Mouse (Mus musculus) neural tube, embryonic 12.5 days (tissue): Measurements from ENCODE around the gene Dbndd2. TPM values are rescaled to one million over a fixed set of nuclear protein-coding genes. Genes with fewer than 3 reads are reported as not detected.
A peak's percentile ranks its signal among the peaks of the same experiment; 100 is the strongest.

Source experiments
- ATAC-seq: fragments of 200-750 bp; cut with Nextera tagmentation; 2 replicates; pipeline ENCODE4 v1.8.0; 2017; ENCODE audit warnings: low read depth, mild to moderate bottlenecking, moderate TSS enrichment, moderate library complexity; ENCODE audit not compliant: low FRiP score
- H3K27ac ChIP-seq: fragments of 300-500 bp; sonication (generic); 2 replicates; pipeline ENCODE4 v1.5.1; 2016
- H3K27me3 ChIP-seq: fragments of 300-500 bp; sonication (generic); replicated peaks from 2 replicates; pipeline ENCODE4 v1.6.1; 2016; ENCODE audit warnings: mild to moderate bottlenecking
- H3K36me3 ChIP-seq: fragments of 300-500 bp; sonication (generic); 2 replicates; pipeline ENCODE4 v1.6.1; 2016; ENCODE audit warnings: mild to moderate bottlenecking
- H3K4me1 ChIP-seq: fragments of 300-500 bp; sonication (generic); 2 replicates; pipeline ENCODE4 v1.6.1; 2016
- H3K4me2 ChIP-seq: fragments of 300-500 bp; sonication (generic); replicated peaks from 2 replicates; pipeline ENCODE4 v1.6.1; 2016; ENCODE audit warnings: mild to moderate bottlenecking
- H3K4me3 ChIP-seq: fragments of 300-500 bp; sonication (generic); 2 replicates; pipeline ENCODE4 v1.5.1; 2016
- H3K9ac ChIP-seq: fragments of 300-500 bp; sonication (generic); 2 replicates; pipeline ENCODE4 v1.6.1; 2016; ENCODE audit warnings: mild to moderate bottlenecking
- H3K9me3 ChIP-seq: fragments of 300-500 bp; sonication (generic); 2 replicates; pipeline ENCODE4 v1.6.1; 2016; ENCODE audit warnings: mild to moderate bottlenecking
- WGBS: fragments of 180-500 bp; shearing (Covaris S2); methylation state at CpG from one replicate; pipeline ENCODE4 v1.1.7; 2016; 5-methylcytosine and 5-hydroxymethylcytosine counted together
- polyA plus RNA-seq: library from polyadenylated mRNA; unstranded; fragments of >200 nt; fragmentation: Nextera tagmentation; extraction: Ambion mirVana; gene quantifications from 2 replicates; pipeline ENCODE4 v1.2.1, GENCODE M21; 2016

Gene Dbndd2
- polyA plus RNA-seq, 1 experiment from 2014 or later = 7.0 TPM

DNA sequence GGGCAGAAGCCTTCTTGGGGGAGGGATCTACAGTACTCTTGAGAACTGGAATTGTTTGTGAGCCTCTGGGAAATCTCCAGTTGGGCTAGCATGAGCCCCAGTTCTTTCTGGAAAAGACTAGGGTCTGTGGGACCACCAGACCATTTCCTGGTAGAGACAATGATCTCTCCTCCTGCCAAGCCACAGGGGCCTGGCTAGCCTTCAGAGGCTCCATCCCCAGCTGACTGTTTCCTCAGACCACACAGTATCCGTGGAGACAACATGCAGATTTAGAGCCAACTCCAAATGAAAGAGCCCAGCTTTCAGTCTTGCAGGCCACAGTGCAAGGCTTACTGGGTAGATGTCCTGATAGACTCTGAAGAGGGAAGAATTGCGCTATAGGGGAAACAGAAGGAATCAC lies 8.2 kb downstream of the Dbndd2 start:
- Histone ChIP-seq H3K9ac (no peak overlapping the region), H3K4me3 (no peak overlapping the region), H3K4me1 (peaks cover 7% of the 10 kb centered on the region; the same call in 1 of the 2 replicates), H3K27me3 (no peaks in the 10 kb centered on the region), H3K4me2 (no peak overlapping the region), H3K27ac (no peak overlapping the region), H3K36me3 (peaks cover 7% of the 10 kb centered on the region), H3K9me3 (no peaks in the 10 kb centered on the region)
- no peak for ATAC-seq
- WGBS = 53% methylated on average over 2 of the region's 2 CpGs

DNA sequence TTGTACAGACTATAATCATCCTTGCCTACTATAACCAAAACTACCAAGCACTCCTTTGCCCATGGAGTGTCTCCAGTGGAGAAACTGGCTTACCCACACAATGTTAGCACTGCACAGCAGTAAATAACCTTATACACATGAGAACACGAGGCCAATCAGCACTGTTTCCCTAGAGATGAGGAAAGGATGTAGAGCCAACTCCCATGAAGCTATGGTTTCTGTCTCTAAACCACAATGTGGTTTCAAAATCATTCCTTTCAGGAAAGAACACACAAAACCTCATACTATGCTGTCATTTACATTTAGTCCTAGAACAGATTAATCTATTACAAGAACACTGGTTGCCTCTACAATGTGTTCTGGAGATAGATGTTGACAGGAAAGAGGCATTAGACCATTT lies 10.4 kb downstream of the Dbndd2 start:
- peak overlapping the region; percentile 98 for H3K4me2 ChIP-seq
- ATAC-seq = no peak
- no peaks in the 10 kb centered on the region for H3K27me3 ChIP-seq
- peaks cover 18% of the 10 kb centered on the region for H3K36me3 ChIP-seq
- no peak overlapping the region for H3K9ac ChIP-seq
- H3K27ac ChIP-seq = no peak overlapping the region
- 61% methylated on average over 1 of the region's 1 CpGs for WGBS
- no peak overlapping the region for H3K4me3 ChIP-seq
- H3K4me1 ChIP-seq = peaks cover 7% of the 10 kb centered on the region; the same call in 1 of the 2 replicates
- no peaks in the 10 kb centered on the region for H3K9me3 ChIP-seq

DNA sequence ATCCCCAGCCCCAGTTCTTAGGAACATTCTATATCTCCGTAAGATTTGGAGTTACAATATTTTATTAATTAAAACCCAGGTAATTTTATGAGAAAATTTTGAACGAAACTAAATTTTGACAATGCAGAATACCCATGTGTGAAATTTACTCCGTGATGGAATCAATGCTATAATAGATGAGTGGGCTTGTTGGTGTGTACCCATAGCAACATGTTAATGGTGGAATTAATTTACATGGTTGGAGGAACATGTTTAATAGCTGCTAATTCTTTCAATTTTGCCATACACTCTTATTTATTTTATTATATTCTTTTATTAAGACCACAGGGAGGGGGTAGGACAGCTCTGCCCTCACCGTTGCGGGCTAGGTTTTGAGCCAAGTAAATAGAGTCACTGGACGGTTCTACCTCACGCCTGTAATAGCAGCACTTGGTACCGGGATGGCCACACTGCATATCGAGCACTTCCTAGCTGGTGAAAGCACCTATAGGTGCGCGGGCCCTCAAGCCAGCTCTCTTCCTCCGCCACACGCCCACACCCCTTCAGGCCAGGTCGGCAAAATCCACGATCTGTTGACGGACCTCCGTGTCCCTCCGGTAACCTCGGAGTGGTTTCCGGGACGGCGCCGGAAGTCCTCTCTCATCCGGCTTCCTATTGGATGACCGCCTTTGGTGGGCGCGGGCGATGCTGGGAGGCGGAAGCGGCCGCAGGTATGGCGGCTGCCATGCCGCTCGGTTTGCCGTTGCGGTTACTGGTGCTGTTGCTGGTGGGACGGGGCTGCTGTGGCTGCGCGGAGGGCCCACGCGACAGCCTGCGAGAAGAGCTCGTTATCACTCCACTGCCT lies 11.2 kb downstream of the Dbndd2 start, which contains the start of gene Pigt:
Gene Pigt, plus strand, starts transcription at position 674 of the 844 bp plus-strand sequence.
- ATAC-seq = peak; percentile 96
- Histone ChIP-seq H3K9ac (peak within 1 kb of the TSS; percentile 69), H3K4me2 (peak within 1 kb of the TSS; percentile 98), H3K27ac (no peak within 1 kb of the TSS), H3K4me3 (peak within 1 kb of the TSS; percentile 85), H3K27me3 (no peaks in the 10 kb centered on the region), H3K4me1 (peaks cover 7% of the 10 kb centered on the region; the same call in 1 of the 2 replicates), H3K36me3 (peaks cover 24% of the 10 kb centered on the region), H3K9me3 (no peaks in the 10 kb centered on the region)
- WGBS = 4% methylated on average over 43 of the region's 43 CpGs

- 7% methylated on average over 21 of the region's 21 CpGs for WGBS
- peak overlapping the region; percentile 98 for H3K4me2 ChIP-seq
- no peaks in the 10 kb centered on the region for H3K27me3 ChIP-seq
- H3K9me3 ChIP-seq = no peaks in the 10 kb centered on the region
- H3K9ac ChIP-seq = peak overlapping the region; percentile 69
- no peak overlapping the region for H3K27ac ChIP-seq
- ATAC-seq = peak; percentile 23; the same call in 1 of the 2 replicates
- peaks cover 30% of the 10 kb centered on the region for H3K36me3 ChIP-seq
- peak overlapping the region; percentile 85 for H3K4me3 ChIP-seq
- peaks cover 7% of the 10 kb centered on the region; the same call in 1 of the 2 replicates for H3K4me1 ChIP-seq
Measured at GRCm38 (mm10) chr2:164497691-164498268, 11.9 kb downstream of the Dbndd2 start.

GRCm38 (mm10) chr2:164499317-164499716 lies 13.4 kb downstream of the Dbndd2 start:
- H3K9ac ChIP-seq = no peak overlapping the region
- peaks cover 1% of the 10 kb centered on the region; the same call in 1 of the 2 replicates for H3K9me3 ChIP-seq
- WGBS = 79% methylated on average over 5 of the region's 5 CpGs
- H3K36me3 ChIP-seq = peaks cover 46% of the 10 kb centered on the region
- no peaks in the 10 kb centered on the region for H3K27me3 ChIP-seq
- H3K4me1 ChIP-seq = peaks cover 7% of the 10 kb centered on the region; the same call in 1 of the 2 replicates
- H3K4me3 ChIP-seq = no peak overlapping the region
- H3K4me2 ChIP-seq = no peak overlapping the region
- ATAC-seq = no peak
- H3K27ac ChIP-seq = no peak overlapping the region

GRCm38 (mm10) chr2:164500511-164500910 lies 14.6 kb downstream of the Dbndd2 start:
- Histone ChIP-seq H3K9me3 (peaks cover 8% of the 10 kb centered on the region; the same call in 1 of the 2 replicates), H3K27me3 (no peaks in the 10 kb centered on the region), H3K9ac (no peak overlapping the region), H3K27ac (no peak overlapping the region), H3K4me3 (no peak overlapping the region), H3K4me2 (no peak overlapping the region), H3K36me3 (peaks cover 57% of the 10 kb centered on the region), H3K4me1 (peaks cover 7% of the 10 kb centered on the region; the same call in 1 of the 2 replicates)
- WGBS = 75% methylated on average over 7 of the region's 7 CpGs
- no peak for ATAC-seq

GRCm38 (mm10) chr2:164504919-164505318 lies 19.0 kb downstream of the Dbndd2 start:
- no peaks in the 10 kb centered on the region for H3K27me3 ChIP-seq
- H3K4me2 ChIP-seq = no peak overlapping the region
- peaks cover 66% of the 10 kb centered on the region for H3K36me3 ChIP-seq
- H3K27ac ChIP-seq = no peak overlapping the region
- 94% methylated on average over 3 of the region's 3 CpGs for WGBS
- no peaks in the 10 kb centered on the region for H3K4me1 ChIP-seq
- H3K4me3 ChIP-seq = no peak overlapping the region
- no peak for ATAC-seq
- peaks cover 8% of the 10 kb centered on the region; the same call in 1 of the 2 replicates for H3K9me3 ChIP-seq
- no peak overlapping the region for H3K9ac ChIP-seq

DNA sequence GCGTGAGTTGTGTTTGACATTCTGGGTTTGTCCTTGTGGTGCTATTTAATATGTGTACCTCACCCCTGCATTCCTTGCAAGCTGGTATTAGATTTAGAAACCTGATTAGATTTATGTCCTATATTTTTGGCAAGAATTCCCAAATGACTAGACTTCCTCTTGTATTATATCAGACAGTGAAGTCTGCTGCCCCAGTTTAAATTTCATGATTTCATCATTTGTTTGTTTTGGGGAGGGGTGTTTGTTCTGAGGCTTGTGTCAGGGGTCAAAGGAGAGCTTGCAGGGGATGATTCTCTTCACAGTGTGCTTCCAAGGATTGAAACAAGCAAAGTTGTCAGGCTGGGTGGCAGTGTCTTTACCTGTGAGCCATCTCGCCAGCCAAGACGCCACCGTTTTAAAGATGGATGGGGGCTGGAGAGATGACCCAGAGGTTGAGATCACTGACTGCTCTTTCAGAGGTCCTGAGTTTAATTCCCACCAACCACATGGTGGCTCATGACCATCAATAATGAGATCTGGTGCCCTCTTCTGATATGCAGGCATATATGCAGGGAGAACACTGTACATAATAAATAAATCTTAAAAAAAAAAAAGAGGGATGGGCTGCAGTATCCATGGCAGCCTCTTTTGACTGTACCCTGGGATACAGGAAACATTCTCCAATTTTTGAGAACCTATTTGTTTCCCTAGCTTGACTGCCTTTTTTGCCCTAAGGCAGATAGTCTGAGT lies 19.9 kb downstream of the Dbndd2 start:
- Histone ChIP-seq H3K4me2 (no peak overlapping the region), H3K4me3 (no peak overlapping the region), H3K36me3 (peaks cover 57% of the 10 kb centered on the region), H3K9me3 (peaks cover 8% of the 10 kb centered on the region; the same call in 1 of the 2 replicates), H3K4me1 (no peaks in the 10 kb centered on the region), H3K9ac (no peak overlapping the region), H3K27me3 (no peaks in the 10 kb centered on the region), H3K27ac (no peak overlapping the region)
- 97% methylated on average over 4 of the region's 4 CpGs for WGBS
- no peak for ATAC-seq

DNA sequence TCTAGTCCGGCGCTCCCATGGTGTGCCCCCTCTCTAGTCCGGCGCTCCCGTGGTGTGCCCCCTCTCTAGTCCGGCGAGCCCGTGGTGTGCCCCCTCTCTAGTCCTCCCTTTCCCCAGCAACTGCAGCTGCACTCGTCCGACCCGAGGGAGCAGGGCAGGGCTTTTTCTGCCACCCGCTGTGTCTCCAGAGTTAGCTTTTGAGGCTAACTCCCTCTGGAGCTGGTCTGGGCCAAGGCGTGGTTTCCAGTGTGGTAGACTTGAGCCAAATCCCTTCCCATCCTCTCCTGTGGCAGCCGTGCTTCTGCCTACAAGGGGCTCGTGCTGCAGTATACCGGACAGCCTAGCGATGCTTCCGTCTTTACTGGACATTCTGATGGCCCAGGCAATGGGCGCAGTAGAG lies 21.9 kb downstream of the Dbndd2 start:
- Histone ChIP-seq H3K27ac (no peak overlapping the region), H3K36me3 (peaks cover 39% of the 10 kb centered on the region), H3K4me1 (no peaks in the 10 kb centered on the region), H3K9ac (no peak overlapping the region), H3K4me2 (no peak overlapping the region), H3K27me3 (no peaks in the 10 kb centered on the region), H3K9me3 (peaks cover 8% of the 10 kb centered on the region; the same call in 1 of the 2 replicates), H3K4me3 (no peak overlapping the region)
- no peak for ATAC-seq
- 86% methylated on average over 19 of the region's 19 CpGs for WGBS

GRCm38 (mm10) chr2:164510621-164511190 lies 24.8 kb downstream of the Dbndd2 start:
- Histone ChIP-seq H3K4me1 (no peaks in the 10 kb centered on the region), H3K27me3 (no peaks in the 10 kb centered on the region), H3K27ac (no peak overlapping the region), H3K9me3 (no peaks in the 10 kb centered on the region), H3K9ac (no peak overlapping the region), H3K4me2 (no peak overlapping the region), H3K4me3 (no peak overlapping the region), H3K36me3 (peaks cover 13% of the 10 kb centered on the region)
- no peak for ATAC-seq
- 58% methylated on average over 5 of the region's 5 CpGs for WGBS

DNA sequence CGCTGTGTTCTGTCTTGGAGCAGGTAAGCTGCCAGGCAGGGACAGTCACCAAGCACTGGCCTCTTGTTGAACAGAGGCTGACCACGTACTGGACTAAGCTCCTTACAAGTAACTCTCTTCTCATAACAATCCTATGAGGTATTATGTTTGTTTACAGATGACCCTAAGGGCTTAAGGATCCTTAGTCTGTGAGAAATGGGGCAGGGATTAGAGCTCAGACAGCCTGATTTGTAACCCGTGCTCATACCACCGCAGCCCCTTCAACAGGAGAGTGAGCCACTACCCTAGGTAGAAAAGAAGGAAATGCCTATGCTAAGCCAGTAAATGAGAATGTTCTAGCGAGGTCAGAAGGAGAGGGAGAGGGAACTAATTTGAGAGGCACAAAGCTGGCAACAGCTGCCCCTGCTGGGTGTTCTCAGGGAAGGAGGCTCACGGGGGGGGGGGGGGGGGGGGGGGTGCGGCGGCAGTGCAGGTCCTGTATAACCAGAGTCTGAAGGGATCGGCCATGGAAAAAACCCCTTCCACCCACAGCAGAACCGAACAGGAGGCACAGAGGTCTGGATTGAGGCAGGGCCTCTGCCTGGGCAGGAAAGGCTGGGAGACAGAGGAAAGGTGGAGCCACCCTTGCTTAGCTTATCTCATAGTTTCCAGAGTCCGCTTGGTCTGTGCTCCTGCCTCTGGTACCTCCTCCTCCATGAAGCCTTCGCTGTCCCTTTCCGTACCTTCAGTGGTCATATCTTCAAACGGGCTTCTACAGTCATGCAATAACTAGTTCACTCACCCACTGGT lies 26.4 kb downstream of the Dbndd2 start:
- Histone ChIP-seq H3K4me1 (no peaks in the 10 kb centered on the region), H3K27me3 (no peaks in the 10 kb centered on the region), H3K4me3 (no peak overlapping the region), H3K4me2 (no peak overlapping the region), H3K9ac (no peak overlapping the region), H3K36me3 (peaks cover under 1% of the 10 kb centered on the region; the same call in 1 of the 2 replicates), H3K9me3 (no peaks in the 10 kb centered on the region), H3K27ac (no peak overlapping the region)
- no peak for ATAC-seq
- 76% methylated on average over 14 of the region's 14 CpGs for WGBS
